Mouse (Mus musculus) MN1 (cell line): ENCODE data around the gene Prnd.

Experiments used
- DNase-seq: peaks from one replicate; pipeline ENCODE4 v3.0.0-alpha.2; 2016; ENCODE audit warnings: low spot score

The Prnd gene

DNA sequence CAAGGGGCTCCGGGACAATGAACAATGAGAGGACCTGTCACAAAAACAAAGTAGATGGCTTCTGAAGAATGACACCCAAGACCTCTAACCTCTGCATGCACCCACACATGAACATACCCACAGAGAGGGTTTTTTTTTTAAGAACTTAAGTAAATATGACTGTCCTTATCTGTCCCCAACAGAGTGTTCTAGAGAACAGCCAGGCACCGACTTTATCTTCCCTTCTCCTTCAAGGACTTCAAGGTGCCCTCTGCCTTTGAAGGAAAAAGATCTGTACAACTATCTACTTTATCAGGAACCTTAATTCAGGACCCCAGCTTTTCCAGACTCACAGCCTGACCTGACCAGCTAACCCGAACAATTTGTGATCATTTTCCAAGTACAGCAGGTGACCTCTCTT lies 10.2 kb upstream of the Prnd start:
- no peak for DNase-seq

DNA sequence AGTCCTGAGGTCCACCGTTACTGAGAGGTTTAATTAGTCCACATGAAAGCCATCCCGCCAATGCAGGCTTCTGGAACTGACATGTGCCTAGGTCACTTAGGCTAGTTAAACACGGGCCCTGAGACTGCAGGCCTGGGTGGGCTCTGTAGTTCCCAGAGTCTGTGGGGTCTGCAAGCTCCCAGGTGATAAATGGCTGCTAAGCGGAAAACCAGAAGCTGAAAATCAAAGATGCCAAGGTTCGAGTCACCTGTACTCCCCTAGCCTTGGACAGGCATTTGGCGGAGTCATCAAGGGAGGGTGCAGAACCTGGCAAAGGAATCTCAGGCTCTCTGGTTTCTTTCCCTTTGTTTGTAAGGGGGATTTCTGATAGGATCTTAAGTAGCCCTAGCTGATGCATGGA lies 9.2 kb upstream of the Prnd start:
- no peak for DNase-seq

DNA sequence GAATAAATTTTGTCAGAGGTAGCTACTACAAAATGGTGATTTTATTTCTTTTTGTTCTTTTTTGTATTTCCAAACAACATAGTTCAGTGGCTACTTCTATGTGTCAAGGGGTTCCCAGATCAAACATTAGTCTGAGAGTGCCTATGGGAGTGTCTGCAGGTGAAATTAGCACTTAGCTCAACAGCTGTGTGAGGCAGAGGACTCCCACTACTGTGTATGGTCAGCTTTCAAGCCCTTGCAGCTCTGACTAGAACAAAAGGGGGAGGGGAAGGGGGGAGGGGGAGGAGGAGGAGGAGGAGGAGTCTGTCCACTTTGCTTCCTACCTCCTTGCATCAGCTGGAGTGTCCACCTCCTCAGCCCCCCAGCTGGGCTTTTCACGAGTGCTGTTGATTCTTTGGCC lies 6.3 kb upstream of the Prnd start:
- DNase-seq: no peak

DNA sequence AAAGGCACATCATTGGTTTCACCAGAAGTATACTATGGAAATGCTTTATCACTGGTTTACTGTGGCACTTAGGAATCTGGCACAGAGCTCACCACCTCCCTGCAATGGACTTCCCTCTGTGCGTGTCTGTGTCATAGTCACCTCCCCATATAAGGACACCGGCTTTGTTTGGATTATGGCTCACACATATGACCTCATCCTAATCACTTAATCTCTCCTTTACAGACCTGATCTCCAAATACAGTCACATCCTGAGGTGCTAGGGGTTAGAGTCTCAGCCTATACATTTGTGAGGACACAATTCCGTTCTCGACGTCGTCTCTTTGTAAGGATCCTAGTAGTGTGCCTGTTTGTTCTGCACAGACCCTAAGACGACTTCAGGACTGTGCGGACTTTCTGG lies 5.4 kb upstream of the Prnd start:
- DNase-seq: peak; percentile 34

DNA sequence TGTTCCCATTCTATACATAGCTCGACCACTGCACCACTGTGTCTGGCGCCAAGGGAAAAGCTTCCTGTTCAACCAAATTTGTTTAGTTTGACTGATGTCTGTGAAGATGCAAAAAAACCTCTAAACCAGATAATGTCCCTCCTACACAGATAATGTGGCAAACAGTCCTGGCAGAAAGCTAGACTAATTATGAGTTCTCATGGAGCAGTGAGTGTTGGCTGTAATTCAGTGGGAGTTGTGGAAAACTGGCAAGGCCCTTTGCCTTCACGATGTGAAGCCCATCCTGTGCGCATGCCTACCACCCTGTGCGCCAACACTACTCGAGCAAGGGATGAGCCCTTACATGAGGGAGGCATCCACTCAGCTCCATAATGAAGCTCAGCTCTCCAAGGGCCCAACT lies 4.9 kb upstream of the Prnd start:
- DNase-seq: no peak

DNA sequence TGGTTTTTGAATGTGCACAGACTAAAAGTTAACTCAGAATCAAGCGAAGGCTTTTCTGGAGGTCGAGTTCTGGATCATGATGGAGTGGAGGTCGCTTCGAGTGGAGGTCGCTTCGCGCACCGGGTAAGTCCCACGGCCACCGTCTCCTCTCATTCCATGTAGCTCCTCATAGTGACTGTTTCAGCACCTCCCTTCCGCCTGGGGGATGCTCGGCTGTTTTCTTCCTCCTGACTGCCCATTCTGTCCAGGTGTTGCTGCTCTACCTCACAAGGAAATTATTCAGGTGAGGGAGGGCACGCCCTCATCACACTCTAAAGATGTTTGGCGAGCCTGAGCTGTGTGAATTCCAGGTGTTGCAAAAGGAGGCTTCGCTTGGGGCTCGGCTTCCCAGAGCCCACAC lies 4.3 kb upstream of the Prnd start:
- DNase-seq: no peak

DNA sequence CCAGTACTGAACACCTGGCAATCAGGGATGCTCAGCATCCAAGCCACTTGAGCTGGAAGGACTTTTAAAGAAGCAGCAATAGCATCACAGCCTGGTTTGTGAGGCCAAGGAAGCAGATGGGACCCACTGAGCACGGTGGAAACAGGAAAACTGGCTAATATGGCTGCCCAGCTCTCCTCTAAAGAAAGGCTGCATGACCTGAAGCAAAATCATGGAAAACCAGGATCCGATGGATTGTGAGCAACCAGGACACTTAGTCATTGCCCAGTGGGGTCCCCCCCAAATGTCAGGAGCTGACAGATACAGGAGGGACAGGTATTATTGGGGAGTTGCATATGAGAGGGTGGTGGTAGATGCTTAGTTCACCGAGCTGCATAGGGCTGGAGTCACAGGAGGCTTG lies 2.5 kb upstream of the Prnd start:
- no peak for DNase-seq

DNA sequence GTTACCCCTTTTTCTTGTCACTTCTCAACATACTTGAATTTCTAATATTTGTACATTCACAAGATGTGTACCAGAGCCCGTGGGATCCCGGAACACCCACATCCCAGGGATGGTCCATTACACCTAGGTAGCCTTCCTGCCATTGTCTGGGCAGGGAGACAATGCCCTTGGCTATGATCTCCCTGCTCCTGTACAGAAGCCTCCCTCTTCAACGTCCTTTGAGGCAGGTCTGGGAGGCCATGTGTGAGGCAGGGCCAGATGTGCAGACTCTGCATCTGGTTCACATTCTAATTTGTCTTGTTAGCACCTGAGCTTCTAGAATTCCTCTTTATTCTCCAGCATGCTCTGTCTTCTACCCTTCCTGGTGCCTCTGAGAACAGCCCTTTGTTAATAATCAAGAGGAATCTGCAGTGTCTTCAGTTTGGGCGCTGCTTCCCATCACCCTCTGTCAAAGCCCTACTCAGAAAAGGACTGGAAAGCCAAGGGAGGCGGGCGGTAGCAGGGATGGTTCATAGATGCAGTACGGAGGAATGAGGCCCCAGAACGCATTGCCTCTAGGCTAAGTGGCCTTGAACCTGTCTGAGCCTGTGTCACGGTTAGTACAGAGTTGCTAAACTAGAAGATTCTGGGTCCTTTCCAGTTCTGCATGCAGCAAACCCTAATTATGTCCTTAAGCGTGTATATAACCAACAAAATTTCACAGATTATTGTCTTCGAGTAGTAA lies 1.6 kb upstream of the Prnd start:
- DNase-seq: no peak

DNA sequence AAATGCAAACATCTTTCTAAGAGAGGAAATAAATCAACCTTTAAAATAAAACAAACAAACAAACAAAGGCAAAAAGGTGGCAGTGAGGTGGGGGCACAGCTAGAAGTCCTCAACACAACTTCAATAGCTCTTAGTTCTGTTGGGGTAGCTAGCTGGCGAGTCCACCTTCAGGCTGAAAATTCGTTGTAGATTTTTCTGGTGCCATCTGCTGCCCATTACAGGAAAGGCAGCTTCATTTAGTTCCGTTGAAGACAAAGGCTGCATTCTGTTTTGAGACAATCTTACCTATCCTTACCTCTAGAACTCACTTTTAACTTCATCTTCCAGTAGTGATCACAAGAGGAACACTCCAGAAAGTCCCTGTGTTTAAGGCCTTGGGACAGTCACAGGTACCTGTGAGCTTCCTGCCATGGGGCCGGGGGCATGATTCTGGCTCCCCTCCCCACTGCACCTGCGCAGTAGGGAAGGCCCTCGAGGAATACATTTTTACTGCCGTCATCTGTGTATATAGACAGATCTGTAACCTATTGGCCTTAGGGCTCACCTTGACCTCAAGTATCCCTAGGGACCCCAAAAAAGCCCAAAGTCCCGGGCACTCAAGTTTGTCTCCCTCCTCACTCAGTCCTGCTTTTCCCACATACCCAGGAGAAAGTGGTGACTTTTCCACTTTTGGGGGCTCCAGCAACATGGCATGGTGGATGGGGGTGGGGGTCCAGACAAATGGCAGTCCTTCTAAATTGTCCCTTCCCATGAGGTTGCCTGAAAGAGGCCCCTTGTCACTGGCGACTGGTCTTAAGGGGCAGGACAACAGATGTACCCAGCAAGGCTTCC lies 679 bp upstream of the Prnd start:
- peak; percentile 60 for DNase-seq

DNA sequence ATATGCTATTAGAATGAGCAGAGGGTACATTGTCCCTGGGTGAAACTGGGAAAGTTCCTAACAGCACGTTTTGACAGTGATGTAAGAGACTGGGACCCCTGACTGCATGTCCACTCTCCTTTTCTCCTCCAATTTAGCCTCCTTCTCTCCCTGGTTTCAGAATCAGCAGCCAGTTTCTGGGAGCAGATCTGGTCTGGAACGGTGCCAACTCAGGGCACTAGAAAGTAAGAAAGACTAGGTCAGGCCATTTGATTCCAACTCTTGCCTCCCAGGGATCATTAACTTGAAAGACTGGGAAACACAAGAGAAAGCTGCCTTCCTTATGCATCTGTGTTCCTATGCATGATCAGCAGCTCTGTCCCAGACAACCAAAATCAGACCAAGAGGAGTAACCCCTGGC lies 1.8 kb downstream of the Prnd start:
- no peak for DNase-seq

DNA sequence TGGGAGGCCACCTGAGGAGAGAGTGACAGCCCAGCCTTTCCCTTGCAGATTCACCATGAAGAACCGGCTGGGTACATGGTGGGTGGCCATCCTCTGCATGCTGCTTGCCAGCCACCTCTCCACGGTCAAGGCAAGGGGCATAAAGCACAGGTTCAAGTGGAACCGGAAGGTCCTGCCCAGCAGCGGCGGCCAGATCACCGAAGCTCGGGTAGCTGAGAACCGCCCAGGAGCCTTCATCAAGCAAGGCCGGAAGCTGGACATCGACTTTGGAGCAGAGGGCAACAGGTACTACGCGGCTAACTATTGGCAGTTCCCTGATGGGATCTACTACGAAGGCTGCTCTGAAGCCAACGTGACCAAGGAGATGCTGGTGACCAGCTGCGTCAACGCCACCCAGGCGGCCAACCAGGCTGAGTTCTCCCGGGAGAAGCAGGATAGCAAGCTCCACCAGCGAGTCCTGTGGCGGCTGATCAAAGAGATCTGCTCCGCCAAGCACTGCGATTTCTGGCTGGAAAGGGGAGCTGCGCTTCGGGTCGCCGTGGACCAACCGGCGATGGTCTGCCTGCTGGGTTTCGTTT lies 2.4 kb downstream of the Prnd start:
- no peak for DNase-seq

DNA sequence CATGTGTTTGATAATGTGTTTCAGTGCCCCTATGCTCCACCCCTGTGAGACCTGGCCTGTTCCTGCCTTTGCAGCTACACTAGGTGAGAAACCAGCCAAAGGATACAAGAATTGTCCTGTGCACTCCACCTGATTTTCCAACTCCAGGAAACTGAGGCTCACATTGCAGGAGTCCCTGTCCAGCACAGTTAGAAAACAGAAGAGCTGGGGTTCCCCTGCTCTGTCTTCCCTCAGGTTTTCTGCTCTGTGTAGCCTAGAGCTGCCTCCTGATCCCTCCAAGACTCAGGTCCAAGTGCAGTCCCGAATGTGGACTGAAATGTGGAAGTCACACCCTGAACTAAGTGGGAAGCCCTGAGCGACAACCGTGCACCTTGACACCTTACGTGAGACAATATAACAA lies 3.0 kb downstream of the Prnd start:
- DNase-seq: no peak

DNA sequence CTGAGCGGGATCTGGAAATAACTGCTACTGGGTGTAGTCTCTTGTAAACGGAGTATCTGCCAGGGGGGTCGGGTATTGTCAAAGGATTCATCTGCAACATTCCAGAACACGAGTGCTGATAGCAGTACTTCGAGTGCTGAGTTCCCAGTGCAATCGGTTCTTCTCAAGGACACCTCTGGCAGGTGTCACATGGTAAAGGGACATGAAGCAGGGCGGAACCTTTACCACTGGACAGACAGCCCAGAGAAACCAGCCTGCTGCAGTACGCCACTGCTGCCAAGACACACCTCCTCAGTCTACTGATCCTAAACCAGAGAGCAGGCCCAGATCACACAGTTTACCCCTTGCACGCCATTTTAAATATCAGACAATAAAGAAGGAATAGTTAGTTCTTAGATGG lies 4.2 kb downstream of the Prnd start:
- DNase-seq: no peak

DNA sequence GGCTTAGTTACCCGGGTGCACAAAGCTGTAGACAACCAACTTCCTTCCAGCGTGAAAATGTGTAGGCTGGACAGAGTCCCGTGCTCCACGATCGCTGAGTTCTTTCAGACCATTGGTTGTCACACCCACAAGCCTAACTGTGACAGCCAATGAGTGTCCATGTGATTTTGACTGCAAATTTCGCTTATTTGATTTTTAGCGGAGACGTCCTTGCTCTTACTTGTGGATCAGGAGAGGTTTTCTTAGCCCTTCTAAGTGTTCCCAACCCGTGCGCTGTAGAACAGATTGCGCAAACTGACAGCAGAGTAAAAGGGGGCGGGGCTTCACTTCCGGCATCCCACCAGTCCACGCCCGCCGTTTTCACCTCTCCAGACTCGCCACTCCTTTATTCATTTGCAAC lies 4.6 kb downstream of the Prnd start:
- no peak for DNase-seq

DNA sequence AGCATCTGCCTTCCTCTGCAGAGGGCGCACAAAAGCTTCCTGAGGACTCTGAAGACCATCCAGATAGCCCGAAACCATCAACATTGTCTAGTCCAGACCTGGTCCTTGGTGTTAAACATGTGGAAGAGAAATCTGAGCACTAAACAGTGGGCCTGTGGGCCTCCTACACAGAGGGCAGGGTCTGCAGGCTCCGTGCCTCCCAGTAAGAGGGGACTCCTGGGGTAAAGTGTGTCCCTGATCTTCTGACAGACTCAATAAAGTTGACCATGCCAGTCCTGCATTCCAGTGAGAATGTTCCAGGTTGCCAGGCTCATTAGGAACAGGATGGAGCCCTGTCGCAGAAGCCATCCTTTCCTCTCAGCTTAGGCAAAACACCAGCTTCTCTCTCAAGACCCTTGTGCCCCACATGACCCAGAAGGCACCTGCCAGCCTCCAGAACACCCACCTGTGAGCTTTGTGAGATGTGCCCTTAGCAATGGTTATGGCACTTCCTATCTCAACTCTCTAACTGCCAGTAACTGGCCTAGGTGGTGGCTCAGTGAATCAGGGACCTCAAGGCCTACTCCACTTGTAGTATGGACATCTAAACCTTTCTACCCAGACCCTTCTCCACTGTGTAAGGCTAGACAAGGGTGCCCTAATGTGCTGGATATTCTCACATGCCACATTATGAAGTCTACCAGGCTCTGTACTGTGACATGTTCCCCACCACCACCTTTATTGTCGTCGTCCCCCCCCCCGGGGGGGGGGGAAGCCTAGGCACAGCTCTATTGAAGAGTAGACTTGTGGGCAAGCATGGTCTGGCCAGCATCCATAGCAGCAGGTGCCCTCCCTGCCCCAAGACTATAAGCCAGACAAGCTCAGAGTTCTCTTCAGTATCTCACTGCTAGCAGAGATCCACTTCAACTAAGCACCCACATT lies 5.9 kb downstream of the Prnd start:
- DNase-seq: no peak

DNA sequence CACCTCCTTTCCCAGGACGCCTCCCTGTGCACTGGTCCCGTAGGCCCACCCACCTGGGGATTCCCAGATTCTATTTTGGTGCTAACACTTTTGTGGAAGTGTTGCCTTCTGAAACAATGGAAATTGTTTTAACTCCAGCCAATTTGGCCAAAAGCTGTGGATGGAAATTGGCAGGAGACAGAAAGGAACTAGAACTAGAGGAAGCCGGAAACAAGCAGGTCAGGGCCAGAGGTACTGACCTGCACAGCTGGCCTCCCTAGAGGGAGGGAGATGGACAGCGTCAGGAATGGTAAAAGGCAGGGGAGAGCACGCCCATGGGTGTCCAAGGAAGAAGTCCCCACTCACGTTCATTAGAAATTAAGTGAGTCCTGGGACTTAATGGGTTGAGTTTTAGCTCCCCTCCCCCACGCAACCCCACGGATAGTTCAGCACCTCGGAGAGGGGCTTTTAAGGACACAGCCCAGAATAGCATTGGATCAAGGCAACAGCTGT lies 7.1 kb downstream of the Prnd start:
- no peak for DNase-seq

DNA sequence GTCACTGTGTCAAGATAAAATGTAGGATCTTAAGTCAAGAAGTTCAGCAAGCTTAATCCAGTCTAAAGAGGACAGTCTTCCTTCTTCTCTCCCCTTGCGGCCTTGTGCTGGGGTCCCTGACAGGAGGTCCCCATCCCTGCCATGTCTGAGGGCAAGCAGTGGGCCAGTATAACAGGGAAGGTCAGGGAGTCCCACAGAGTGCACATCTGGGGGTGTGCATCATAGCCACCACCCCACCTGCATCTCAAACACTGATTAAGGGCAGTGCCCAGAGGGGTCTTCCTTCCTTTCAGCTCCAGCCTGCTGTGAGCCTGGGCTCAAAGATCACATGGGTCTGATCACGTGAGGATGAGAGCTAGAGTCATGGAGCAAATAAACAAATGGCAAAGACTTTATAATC lies 11.0 kb downstream of the Prnd start:
- no peak for DNase-seq

DNA sequence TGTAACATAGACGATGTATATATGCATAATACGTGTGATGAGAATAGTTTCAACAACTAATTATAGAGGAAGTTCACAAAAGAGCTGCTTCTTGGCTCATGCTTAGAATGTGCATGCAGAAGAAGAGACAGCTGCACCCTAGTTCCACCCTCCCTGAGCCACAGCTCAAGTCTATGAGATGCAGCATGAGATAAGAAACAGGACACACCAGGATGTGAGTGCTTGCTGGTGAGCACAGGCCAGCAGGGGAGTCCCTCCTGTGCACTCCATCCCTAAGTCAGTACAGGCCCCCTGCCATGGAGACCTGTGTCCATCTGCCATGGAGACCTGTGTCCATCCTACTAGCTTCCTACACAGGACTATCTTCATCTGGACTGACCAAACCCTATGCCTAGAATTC lies 19.9 kb downstream of the Prnd start:
- no peak for DNase-seq

DNA sequence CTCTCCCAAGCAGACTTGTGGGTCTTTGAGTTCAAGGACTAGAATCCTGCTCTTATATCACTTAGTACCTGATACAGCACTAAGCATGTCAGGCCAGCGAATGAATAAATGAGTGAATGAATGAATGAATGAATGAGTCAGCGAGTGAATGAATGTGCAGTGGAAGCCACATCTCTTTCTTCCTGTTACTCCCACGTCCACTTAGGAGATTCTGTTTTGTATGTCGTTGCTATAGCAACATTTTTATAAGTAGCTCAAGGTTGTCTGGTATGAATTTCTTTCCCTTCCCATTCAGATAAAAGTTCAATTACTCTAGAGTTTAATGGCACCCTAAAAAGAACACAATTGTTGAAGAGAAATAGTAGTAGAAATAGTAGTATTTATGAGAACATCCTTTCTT lies 20.4 kb downstream of the Prnd start:
- no peak for DNase-seq

DNA sequence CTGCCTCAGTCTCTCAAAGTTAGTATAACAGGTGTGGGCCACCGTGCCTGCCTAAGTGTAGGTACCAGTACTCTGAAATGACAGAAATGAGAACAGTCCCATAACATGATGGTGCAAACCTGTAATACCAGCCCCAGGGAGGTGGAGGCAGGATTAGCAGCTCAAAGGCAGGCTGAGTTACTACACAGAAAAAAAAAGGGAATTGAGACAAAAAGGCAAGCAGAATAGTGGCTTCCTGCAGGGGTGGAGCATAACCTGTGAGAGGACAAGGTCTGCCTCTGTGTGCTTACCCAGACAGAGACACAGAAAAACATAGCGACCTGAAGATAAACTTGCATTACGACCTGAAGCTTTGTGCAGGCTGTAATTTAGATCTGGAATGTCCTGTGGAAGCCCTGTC lies 26.0 kb downstream of the Prnd start:
- DNase-seq: no peak

DNA sequence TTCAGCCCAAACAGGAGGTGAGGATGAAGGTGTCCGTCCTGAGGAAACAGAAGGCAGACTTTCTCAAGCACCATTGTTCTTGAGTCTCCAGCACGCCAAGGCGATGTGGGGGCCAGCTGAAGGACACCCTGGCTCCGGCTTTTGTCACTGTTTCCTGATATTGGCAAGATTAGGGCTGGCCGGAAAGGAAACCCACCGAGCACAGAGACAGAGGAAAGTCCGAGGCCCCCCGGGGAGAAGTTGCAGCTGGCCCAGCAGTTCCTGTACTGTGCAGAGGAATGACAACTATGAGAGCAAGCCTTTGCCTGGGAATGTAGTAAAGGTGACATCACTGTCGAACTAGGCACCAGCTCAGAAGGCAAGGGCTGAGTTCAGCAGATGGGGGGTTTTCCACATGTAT lies 30.2 kb downstream of the Prnd start:
- no peak for DNase-seq

DNA sequence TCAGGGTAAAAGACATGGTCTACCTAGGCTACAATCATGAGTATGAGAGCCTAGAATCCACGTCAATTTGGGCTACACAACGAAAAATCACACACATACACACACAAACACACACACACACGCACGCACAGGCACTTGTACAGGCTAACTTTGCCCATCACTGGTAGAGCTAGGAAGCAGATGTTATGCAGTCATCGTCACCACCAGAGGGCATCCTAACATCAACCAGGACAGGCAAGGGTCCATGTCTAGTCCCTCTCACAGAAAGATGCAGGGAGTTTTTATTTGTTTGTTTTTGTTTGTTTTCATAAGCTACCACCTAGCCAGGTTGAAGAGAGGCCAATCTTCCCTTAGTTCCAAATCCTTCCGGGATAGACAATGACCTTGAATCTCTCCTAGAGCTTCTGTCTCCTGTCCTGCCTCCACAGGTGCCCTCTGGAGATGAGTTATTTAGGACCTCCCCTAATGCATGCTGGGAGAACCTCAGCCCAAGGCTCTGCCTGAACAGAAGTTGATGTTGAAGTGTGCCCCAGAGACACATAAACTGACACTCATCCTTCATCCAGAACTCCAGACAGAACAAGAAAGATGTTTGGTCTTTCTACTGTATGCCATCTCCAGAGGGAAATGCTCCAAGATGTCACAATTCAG lies 32.0 kb downstream of the Prnd start:
- peak; percentile 65 for DNase-seq
